Mouse (Mus musculus) erythroblast, embryonic 14.5 days (primary cell): ENCODE results near the gene Serp2.

Source experiments
- GATA1 ChIP-seq: IDR thresholded peaks from 2 replicates; pipeline ENCODE4 v1.6.1; 2012; ENCODE audit warnings: low read length, inconsistent platforms, mixed read lengths
- TAL1 ChIP-seq: IDR thresholded peaks from 3 replicates; pipeline ENCODE4 v1.6.1; 2012; ENCODE audit warnings: low read length, inconsistent platforms, mixed read lengths

DNA sequence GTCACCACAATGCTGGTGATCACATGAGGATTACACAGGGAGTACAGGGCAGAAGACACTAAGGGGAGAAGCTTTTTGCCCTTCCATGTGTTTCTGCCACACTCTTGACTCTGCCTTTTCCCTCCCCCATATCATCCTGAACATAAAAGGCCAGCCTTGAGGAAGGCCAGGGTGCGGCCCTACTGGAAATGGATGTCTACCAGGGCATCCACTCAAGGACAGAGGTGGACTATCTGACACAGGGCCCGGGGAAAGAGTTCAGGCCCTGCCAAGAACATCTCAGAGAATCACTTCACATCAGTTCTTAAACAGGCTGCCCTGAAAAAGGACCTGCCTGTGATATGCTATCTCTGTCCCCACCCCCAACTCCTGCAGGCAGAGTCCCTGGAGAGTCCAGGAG is 15.3 kb downstream of the Serp2 start:
- no peak for TF ChIP-seq GATA1
- no peak for TF ChIP-seq TAL1
